Mouse (Mus musculus): ENCODE results near the gene Tfb2m.

Tfb2m gene

GRCm38 (mm10) chr1:179553949-179554347 lies 7.9 kb upstream of the Tfb2m start:
- DNase-seq, result no peak

- no peak for DNase-seq
Measured at GRCm38 (mm10) chr1:179553197-179553948, 7.3 kb upstream of the Tfb2m start.

- DNase-seq, result peak; percentile 45
Measured at GRCm38 (mm10) chr1:179552751-179553150, 6.7 kb upstream of the Tfb2m start.

GRCm38 (mm10) chr1:179551921-179552320 lies 5.9 kb upstream of the Tfb2m start:
- DNase-seq, result peak; percentile 30

- no peak for DNase-seq
Measured at GRCm38 (mm10) chr1:179551336-179551735, 5.3 kb upstream of the Tfb2m start.

GRCm38 (mm10) chr1:179548996-179549752 lies 3.1 kb upstream of the Tfb2m start:
- DNase-seq, result no peak

- DNase-seq, result no peak
Measured at GRCm38 (mm10) chr1:179548220-179548619, 2.2 kb upstream of the Tfb2m start.

- peak; percentile 52 for DNase-seq
Measured at GRCm38 (mm10) chr1:179547176-179547575, 1.1 kb upstream of the Tfb2m start.

- no peak for DNase-seq
Measured at GRCm38 (mm10) chr1:179546551-179546917, 467 bp upstream of the Tfb2m start.

- DNase-seq, result no peak
Measured at GRCm38 (mm10) chr1:179541502-179541901, 4.6 kb downstream of the Tfb2m start.

GRCm38 (mm10) chr1:179539887-179540286 lies 6.2 kb downstream of the Tfb2m start:
- no peak for DNase-seq

GRCm38 (mm10) chr1:179539054-179539453 lies 7.0 kb downstream of the Tfb2m start:
- no peak for DNase-seq

GRCm38 (mm10) chr1:179519901-179520300 lies 26.2 kb downstream of the Tfb2m start:
- DNase-seq, result no peak

GRCm38 (mm10) chr1:179517713-179518465 lies 28.2 kb downstream of the Tfb2m start, which contains the start of gene Smyd3:
Gene Smyd3, minus strand, starts transcription at chr1:179518041.
- peak; percentile 88 for DNase-seq

GRCm38 (mm10) chr1:179516941-179517712 lies 28.9 kb downstream of the Tfb2m start:
- peak; percentile 18 for DNase-seq

GRCm38 (mm10) chr1:179511895-179512294 lies 34.2 kb downstream of the Tfb2m start:
- DNase-seq, result no peak

GRCm38 (mm10) chr1:179510546-179511340 lies 35.3 kb downstream of the Tfb2m start:
- no peak for DNase-seq

- DNase-seq, result peak; percentile 30
Measured at GRCm38 (mm10) chr1:179506530-179507315, 39.3 kb downstream of the Tfb2m start.

GRCm38 (mm10) chr1:179502565-179502964 lies 43.5 kb downstream of the Tfb2m start:
- DNase-seq, result peak; percentile 14

- no peak for DNase-seq
Measured at GRCm38 (mm10) chr1:179499257-179499656, 46.8 kb downstream of the Tfb2m start.

GRCm38 (mm10) chr1:179492908-179493307 lies 53.2 kb downstream of the Tfb2m start:
- DNase-seq, result no peak

Data from lung, postnatal 36 days (tissue).